Mouse (Mus musculus) ovary, adult 18-20 months (tissue): ENCODE data around the gene Podnl1.
A peak's percentile ranks its signal among the peaks of the same experiment; 100 is the strongest.

Experiments
- DNase-seq: peaks from one replicate; pipeline ENCODE4 v3.0.0; 2022; ENCODE audit warnings: low spot score, mixed read lengths

Podnl1 gene

GRCm38 (mm10) chr8:84125656-84126055, at the start of gene Podnl1:
TSS of gene Podnl1 (plus strand) at chr8:84125989.
- DNase-seq: no peak

GRCm38 (mm10) chr8:84076412-84076811, 49.4 kb upstream of the Podnl1 start:
- no peak for DNase-seq

GRCm38 (mm10) chr8:84076849-84077248, 48.9 kb upstream of the Podnl1 start:
- DNase-seq: no peak

GRCm38 (mm10) chr8:84079206-84079605, 46.6 kb upstream of the Podnl1 start:
- DNase-seq: no peak

GRCm38 (mm10) chr8:84083829-84084241, 42.0 kb upstream of the Podnl1 start:
- peak; percentile 38 for DNase-seq

- DNase-seq: no peak
These were observed 41.3 kb upstream of the Podnl1 start for GRCm38 (mm10) chr8:84084341-84085115.

GRCm38 (mm10) chr8:84087156-84087555, 38.6 kb upstream of the Podnl1 start:
- DNase-seq: no peak

- no peak for DNase-seq
These were observed 38.0 kb upstream of the Podnl1 start for GRCm38 (mm10) chr8:84087821-84088220.

GRCm38 (mm10) chr8:84089277-84089676, 36.5 kb upstream of the Podnl1 start:
- no peak for DNase-seq

GRCm38 (mm10) chr8:84090585-84090984, 35.2 kb upstream of the Podnl1 start:
- no peak for DNase-seq

GRCm38 (mm10) chr8:84096061-84096460, 29.7 kb upstream of the Podnl1 start:
- DNase-seq: no peak

GRCm38 (mm10) chr8:84098376-84098775, 27.4 kb upstream of the Podnl1 start:
- DNase-seq: no peak

GRCm38 (mm10) chr8:84101476-84102270, 24.1 kb upstream of the Podnl1 start:
- no peak for DNase-seq

GRCm38 (mm10) chr8:84103601-84104000, 22.2 kb upstream of the Podnl1 start:
- DNase-seq: no peak

- DNase-seq: peak; percentile 39
These were observed 21.6 kb upstream of the Podnl1 start for GRCm38 (mm10) chr8:84104221-84104620.

GRCm38 (mm10) chr8:84104697-84105609, 20.8 kb upstream of the Podnl1 start, which contains the start of gene Dcaf15:
TSS of gene Dcaf15 (minus strand) at chr8:84104768.
- peak; percentile 96 for DNase-seq

GRCm38 (mm10) chr8:84105676-84106075, 20.1 kb upstream of the Podnl1 start:
- DNase-seq: no peak

- no peak for DNase-seq
These were observed 19.4 kb upstream of the Podnl1 start for GRCm38 (mm10) chr8:84106216-84107040.

GRCm38 (mm10) chr8:84115646-84116045, 10.1 kb upstream of the Podnl1 start:
- no peak for DNase-seq

- no peak for DNase-seq
These were observed 3.6 kb upstream of the Podnl1 start for GRCm38 (mm10) chr8:84122151-84122550.

GRCm38 (mm10) chr8:84126742-84127141, 953 bp downstream of the Podnl1 start:
- DNase-seq: no peak
